Mouse (Mus musculus): Measurements from ENCODE around the gene Bcl9.

DNA sequence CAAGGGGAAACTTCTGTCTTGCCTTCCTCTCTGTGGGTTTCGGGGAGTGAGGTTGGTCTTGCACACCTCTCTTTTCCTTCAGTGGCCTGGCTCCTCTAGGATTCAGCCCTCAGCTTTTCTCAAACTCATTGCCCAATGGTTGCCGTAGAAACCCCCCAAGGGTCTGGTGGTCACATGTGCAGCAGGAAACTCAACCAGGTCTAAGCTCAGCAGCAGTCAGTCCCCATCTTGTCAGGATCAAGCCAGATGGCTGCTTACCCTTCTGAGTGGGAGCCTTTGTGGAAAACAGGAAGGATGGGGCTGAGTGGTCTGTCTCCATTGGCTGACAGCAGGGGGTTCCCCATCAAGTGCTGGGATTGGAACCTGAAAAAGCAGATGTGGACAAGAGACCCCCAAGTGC lies 15.7 kb upstream of the Bcl9 start:
- TF ChIP-seq POLR2A (IDR thresholded peaks at IDR 0.05; ENCODE audit: low read depth, low read length) (no peak), CTCF (IDR thresholded peaks at IDR 0.05; ENCODE audit: borderline replicate concordance, insufficient read depth, low read length) (no peak)
